Mouse (Mus musculus) right cerebral cortex, postnatal 36 days (tissue): ENCODE results near the gene Pnpla7.

Experiments used
- DNase-seq, 2 experiments: peaks; one replicate each; pipeline ENCODE4 v3.0.0; 2022; ENCODE audit warnings: low spot score in 2 of 2, mixed read lengths in 1 of 2

Gene Pnpla7

DNA sequence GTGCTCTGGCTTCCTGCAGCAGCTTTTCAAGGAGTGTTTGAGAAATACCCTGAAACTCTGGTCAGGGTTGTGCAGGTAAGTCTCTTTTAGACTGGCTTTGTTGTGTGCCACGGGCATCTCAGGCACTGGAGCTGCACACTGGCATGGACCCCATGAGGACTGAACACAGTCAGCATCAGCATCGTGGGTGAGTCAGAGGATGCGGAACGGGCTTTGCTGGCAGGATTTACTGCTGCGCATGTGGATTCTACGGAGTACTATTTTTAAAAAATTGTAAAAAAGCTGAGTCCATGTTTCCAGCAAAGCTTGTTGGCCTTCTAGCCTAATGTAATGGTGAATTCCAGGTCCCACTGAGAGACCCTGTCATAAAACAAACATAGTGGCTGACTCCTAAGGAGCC lies 19.5 kb downstream of the Pnpla7 start:
- DNase-seq: peak; percentile 16 to 20

DNA sequence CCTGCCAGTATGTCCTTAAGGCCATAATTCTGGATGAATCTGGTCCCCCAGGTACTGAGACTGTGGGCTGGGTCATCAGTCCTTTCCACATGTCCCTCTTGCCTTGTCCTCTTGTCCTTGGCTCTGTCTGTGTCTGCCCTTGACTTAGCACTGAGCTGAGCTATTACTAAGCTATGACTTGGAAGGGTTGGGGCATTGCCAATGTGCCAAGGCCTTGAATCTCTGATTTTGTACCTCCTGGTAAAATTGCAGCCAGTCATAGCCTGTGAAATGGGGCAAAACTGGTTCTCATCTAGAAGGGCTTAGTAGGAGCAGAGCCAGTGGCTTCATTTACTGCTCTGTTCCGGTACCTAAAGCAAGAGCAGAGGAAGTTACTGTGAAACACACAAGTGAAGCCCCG lies 20.6 kb downstream of the Pnpla7 start:
- DNase-seq: no peak

DNA sequence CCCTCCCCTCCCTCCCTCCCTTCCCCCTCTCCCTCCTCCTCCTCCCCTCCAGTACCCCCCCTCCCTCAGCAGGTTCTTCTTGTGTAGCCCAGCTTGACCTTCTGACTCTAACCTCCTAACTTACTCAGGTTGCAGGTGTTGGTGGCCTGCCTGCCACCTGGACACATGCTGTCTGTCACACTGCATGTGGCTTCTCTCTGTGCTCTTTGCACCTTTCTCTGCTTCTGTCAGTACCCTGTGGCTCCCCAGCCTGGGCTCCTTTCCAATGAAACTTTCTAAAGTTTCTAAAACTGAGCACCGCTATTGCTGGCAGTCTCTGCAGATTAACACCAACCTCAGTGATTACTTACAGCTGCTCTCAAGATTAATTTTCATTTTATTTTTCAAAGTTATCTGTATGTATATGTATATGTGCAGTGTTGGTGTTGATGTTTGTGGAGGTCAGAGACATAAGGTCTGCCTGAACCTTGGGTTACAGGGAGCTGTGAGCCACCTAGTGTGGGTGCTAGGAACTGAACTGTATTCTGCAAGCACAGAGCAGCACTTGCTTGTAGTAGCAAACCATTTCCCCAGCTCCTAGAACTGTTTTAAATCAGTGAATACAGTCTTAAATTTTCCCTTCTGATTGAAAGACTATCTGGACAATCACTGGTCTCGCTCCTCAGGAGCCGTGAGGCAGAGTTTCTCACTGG lies 24.9 kb downstream of the Pnpla7 start:
- no peak for DNase-seq

DNA sequence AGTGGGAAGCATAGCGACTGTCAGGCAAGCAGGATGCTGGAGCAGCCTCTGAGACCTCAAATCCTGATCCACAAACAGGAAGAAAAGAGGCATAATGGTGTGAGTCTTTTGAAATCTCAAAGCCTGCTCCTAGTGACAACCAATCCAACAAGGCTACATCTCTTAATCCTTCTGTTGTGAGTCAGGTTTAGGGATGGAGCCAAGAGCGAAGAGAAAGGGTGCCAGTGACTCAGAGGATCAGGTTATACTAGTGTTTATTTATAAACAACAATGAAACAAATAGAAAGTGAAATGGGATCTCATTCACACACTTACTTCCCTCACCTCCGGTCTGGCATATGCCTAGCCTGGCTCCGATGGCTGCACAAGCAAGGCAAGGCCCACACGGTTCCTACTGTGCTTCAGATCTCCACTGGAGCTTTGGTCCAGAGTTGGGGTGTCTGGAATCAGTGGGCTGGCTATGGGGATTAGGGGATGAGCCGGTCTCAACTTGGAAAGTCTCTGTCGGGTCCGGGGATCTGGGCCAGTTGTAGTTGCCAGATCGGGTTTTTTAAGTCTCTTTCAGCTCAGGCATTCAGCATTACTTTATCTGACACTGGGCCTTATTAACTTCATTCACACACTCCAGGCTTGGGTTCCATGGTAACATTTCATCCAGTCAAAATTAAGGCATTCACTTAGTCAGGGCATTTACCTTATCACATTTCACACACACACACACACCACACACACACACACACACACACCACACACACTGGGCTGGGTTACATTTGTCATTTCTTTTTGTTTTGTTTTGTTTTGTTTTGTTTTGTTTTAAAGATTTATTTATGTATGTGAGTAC lies 28.3 kb downstream of the Pnpla7 start:
- no peak for DNase-seq

DNA sequence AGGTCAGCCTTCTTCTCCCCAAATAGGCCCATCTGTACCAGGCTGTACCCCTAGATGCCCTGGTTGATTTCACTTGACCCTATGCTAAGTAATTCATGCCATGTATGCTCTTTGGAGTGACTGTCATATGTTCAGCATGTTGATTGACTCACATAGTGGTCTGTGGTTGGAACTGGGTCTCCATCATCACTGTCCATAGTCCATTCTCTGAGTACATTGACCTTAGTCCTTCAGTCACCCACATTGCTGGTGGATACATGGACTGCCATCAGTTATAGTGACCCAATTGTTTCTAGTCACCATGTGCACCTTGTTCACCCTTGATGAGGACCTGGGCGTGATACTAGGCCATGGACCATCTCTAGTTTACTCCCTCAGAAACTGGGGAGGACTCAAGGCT lies 30.9 kb downstream of the Pnpla7 start:
- DNase-seq: no peak

DNA sequence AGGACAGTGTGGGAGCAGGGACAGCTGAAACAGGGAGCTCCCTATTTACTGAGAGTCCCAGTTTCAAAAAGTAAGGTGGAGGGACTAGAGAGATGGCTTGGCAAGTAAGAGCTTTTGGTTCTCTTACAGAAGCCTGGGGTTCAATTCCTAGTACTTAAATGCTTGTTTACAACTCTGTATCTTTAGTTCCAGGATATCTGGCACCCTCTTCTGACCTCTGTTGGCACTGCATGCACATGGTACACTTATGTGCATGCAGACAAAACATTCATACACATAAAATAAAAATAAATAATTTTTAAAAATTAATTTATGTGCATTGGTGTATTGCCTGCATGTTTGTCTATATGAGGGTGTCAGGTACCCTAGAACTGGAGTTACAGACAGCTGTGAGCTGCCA lies 32.4 kb downstream of the Pnpla7 start:
- no peak for DNase-seq

DNA sequence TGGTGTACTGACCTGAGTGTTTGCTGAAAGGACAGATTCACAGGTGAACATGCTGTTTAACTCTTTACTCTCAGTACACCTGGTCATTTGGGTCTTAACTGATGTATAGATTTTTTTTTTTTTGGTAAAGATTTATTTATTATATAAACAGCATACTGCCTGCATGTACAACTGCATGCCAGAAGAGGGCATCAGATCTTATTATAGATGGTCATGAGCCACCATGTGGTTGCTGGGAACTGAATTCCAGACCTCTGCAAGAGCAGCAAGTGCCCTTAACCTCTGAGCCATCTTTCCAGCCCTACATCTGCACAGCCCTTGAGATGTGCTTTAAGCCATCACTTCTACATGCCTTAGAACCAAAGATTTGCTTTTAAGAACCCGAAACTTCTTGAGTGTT lies 46.8 kb downstream of the Pnpla7 start:
- DNase-seq: no peak

DNA sequence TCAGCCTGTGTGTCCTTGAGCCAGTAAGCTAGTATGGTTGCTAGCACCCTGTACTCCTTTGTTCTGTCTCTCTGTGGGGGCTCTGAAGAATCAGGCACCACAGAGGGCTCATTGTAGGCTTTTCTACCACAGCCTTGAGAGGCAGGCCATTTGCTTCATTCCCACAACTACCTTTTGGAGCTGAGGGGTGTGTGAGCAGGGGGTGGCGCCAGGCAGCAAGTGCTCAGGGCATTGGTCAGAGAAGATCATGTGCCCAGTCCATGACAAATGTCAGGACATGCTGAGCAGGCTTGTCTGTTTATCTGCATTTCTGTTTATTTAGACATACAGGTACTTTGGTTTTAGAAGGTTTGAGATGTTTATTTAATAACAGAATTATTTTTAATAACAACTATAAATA lies 49.3 kb downstream of the Pnpla7 start:
- DNase-seq: no peak

DNA sequence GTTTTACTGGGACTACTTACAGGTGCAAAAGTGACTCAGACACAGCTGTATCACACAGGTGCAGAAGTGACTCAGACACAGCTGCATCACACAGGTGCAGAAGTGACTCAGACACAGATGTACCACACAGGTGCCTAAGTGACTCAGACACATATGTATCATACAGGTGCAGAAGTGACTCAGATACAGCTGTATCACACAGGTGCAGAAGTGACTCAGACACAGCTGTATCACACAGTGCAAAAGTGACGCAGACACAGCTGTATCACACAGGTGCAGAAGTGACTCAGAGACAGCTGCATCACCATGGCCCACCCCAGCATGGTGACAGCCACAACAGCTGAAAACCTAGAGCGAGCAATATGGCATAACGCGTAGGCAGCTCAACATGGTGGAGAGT lies 59.2 kb downstream of the Pnpla7 start:
- DNase-seq: no peak

DNA sequence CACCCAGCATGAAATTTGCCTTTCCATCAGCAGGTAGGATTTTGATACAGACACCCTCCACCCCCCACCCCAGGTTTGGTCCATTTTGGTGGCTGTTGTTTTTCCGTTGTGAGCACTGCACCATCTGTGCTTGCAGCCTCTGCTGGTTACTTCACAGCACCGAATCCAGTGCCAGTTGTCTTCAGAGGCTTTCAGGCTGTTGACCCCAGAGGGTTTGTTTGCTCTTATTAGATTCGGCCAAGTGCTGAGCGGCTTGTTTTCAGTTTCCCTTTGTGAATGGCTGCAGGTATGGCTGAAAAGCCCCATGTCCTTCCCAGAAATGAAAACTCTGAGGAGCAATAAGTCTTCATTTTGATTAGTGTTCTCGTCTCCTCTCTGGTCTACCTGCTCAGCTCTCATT lies 64.3 kb downstream of the Pnpla7 start:
- no peak for DNase-seq

DNA sequence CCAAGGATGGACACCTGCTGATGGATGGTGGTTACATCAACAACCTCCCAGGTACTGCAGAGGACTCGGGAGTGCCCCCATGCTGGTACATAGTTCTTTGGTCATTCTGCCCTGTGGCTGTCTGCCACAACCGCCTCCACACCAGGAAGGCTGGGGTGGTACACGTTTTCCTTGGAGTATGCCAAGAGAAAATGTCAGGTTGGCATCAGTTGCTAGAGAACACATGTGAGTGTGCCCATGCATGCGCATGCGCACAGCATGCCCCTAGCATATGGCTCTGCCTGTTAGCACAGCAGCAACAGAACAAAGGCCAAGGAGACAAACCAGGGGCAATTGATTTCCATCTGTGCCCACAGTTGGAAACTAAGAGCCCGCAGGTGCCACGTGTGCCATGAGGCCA lies 75.1 kb downstream of the Pnpla7 start:
- DNase-seq: peak; percentile 41 to 51

DNA sequence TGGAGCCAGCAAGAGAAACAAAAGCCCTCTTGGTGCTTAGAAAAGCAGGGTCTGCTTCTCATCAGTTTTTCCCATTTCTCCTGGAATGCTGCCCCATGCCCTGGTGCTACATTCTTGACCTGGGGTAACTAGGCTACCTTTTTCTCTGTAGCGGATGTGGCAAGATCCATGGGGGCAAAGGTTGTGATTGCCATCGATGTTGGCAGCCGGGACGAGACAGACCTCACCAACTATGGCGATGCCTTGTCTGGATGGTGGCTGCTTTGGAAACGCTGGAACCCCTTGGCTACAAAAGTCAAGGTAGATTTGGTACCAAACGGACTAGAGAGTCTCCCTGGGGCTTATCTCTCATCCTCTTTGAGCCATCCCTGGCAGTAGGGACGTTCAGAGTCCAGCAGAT lies 75.6 kb downstream of the Pnpla7 start:
- no peak for DNase-seq

DNA sequence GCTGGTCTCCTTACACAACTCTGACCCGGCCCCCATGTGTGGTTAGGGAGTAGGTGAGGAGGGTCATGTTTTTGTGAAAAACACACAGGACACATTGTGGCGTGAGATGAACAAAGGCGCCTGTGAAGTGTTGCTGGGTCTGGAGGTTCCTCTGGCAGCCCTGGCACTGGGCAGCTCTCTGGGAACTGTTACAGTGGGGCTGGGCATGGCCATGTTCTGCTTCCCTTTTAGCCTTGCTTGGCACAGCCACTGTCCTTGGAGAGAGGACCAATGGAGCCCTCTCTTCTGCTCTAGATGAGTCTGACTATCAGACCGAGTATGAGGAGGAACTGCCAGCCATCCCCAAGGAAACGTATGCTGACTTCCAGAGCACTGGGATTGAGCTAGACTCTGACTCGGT lies 77.3 kb downstream of the Pnpla7 start:
- no peak for DNase-seq

DNA sequence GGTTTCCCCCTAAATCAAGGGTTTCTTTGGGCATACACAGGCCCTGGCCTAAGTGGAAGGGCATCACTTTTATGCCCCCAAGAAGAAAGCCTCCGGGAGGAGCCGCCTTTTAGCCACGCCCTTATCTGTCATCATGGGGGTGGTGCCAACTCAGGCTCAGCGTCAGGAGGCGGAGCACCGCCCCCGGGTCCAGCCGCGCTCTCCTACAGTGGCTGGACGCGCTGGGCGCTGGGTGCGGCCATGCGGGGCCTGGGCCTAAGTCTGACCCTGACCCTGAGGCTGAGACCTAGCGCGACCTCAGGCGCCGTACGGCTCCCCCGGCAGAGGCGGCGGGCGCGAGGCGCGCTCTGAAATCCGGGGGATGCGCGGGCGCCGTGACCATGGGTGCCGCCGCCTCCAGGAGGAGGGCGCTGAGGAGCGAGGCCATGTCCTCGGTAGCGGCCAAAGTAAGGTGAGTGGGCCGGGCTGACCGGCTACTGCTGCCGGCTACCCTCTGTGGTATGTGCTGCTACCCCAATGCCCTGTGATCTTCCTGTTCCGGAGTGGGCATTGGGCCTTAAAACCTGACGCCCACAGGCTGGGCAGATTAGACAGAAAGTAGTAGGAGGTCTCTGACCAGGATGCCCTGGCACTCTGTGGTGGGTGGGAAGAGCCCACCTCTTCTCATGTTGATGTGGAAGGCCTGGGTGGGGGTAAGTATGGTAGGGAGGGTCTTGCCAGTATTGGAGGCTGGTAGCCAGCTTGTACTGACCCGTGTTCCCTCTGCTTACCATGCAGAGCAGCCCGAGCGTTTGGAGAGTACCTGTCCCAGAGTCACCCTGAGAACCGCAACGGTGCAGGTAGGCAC lies 78.6 kb downstream of the Pnpla7 start, which contains the start of gene Nsmf:
Gene Nsmf (plus strand): TSS at position 135 of the 847 bp plus-strand sequence.
- DNase-seq: peak; percentile 80 to 85

DNA sequence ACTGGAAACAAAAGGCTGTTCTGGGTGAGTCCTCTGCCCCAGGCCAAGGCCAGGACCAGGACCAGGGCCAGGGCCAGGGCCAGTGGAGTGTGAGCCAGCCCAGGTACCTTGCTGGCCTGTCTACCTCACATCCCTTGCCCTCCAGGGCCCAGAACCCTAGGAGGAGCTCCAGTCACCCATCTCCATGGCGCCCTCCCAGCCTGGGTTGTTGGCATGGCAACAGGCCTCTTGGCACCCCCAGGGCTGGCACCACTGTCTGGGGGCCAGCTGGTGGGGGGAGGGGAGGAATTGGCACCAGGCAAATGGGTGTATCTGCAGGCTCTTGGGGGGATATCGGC lies 79.2 kb downstream of the Pnpla7 start:
- peak; percentile 57 to 63 for DNase-seq

DNA sequence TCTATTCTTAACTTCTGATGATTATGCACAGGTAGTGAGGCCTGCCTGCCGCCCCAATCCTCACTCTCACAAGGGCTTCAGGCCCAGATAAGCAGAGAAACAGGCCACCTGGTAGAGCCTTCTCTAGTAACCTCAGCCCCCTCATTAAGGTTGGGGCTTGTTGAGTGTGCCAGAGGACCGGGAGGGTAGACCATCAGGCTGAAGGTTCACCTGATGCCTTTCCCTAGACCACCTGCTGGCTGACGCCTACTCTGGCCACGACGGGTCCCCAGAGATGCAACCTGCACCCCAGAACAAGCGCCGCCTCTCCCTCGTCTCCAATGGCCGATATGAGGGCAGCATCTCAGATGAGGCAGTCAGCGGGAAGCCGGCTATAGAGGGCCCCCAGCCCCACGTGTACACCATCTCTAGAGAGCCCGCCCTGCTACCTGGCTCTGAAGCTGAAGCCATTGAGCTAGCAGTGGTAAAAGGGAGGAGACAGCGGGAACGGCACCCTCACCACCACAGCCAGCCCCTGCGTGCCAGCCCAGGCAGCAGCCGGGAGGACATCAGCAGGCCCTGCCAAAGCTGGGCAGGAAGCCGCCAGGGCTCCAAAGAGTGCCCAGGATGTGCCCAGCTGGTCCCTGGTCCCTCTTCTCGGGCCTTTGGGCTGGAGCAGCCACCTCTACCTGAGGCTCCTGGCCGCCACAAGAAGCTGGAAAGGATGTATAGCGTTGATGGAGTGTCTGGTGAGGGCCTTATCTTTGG lies 79.7 kb downstream of the Pnpla7 start:
- no peak for DNase-seq

DNA sequence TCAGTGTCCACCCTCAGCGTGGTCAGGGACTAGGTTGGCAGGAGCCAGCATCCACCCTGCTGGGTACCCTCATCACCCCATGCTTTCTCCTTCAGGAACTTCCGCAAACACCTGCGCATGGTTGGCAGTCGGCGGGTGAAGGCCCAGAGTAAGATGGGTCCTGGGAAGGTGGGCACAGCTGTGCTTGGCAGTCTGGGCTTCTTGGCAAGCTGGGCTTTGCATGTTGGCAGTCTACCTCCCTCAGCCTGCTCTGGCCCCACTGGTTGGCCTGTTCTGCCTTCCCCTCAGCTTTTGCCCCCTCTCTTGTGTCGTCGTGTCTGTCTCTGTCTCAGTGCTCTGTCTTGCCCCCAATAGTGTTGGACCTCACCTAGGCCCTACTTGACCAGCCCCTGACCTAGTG lies 83.1 kb downstream of the Pnpla7 start:
- DNase-seq: no peak

DNA sequence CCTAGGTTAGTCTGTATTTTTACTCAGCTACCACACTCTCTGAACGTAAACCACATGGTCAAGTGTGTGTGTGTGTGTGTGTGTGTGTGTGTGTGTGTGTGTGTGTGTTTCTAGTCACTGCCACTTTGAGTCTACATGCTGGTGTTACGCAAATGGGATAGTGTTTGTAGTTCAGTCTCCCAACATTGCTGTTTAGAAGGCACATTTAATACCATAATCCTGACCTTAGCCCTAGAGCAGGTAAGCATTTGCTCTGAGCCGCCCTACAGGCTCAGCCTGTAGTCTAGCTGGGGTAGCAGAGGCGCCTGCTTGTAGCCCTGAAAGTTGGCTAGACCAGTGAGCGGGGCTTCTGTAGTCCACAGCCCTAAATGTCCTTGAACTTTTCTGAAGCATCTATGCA lies 87.7 kb downstream of the Pnpla7 start:
- no peak for DNase-seq

DNA sequence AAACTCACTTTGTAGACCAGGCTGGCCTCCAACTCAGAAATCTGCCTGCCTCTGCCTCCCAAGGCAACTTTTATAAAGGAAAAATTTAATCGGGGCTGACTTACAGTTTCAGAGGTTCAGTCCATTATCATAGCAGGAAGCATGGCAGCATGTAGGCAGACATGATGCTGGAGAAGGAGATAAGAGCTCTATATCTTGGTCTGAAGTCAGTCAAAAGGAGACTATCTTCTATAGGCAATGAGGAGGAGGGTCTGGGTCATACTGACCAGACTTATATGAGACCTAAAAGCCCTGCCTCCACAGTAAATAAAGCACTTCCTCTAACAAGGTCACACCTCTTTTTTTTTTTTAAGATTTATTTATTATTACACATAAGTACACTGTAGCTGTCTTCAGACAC lies 88.5 kb downstream of the Pnpla7 start:
- DNase-seq: no peak

DNA sequence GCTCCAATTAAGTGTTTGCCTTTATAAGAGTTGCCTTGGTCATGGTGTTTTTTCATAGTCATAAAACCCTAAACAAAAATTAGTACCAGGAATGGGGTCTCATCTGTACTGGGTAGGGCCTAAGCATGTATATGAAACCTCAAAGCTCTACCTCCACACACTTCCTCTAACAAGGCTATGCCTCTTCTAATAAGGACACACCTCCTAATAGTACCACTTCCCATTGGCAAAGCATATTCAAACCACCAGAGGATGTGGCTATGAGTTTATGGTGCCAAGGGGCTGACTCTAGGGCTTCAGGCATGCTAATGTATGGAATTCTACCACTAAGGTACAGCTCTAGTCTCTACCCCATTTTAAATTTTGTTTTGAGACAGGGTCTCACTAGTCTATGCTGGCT lies 89.7 kb downstream of the Pnpla7 start:
- DNase-seq: no peak

DNA sequence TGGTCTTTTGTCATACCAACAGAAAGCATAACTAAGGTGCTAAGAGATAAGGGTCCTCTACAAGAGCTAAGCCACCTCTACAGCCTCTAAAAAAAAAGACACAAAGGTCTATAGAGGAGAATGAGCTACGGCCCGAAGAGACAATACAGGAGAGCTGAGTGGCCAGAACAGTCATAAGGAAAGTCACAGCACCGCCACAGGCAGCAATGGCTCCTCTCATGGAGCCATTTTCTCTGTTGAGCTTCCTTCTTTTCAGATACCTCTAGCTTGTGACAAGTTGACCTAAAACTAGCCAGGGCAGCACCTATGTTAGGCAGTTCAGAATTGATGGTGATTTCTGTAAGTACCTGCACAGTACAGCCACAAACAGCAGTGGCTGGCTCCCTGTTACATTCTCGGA lies 90.7 kb downstream of the Pnpla7 start:
- DNase-seq: no peak

DNA sequence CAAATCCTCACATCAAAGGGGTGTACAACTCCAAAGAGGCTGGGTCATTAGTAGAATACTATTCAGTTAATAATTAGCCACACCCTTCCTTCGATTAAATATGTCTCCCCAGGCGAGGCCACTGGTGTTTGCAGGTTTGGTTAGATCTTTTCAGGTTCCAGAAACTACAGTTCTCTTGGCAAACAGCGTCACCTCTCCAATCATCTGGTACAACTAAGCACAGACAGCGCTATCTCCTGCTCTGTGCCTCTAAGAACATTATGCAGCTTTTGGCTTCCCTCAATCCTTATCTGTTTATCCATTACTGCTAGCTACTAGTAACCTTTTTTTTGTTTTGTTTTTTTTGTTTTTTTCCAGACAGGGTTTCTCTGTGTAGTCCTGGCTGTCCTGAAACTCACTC lies 93.7 kb downstream of the Pnpla7 start:
- no peak for DNase-seq
